Mouse (Mus musculus) CH12.LX (cell line): Measurements from ENCODE around the gene Zswim8. TPM values are rescaled to one million over a fixed set of nuclear protein-coding genes. Genes with fewer than 3 reads are reported as not detected.
"Not testable (repeated sequence)": the region's sequence is repeated elsewhere in the genome, so short reads cannot be mapped to it uniquely, and the experiment has no call there.

Experiments
- DNase-seq: peaks from one replicate; pipeline ENCODE4 v3.0.0-alpha.2; 2013; ENCODE audit errors: extremely low read depth
- H3K27ac ChIP-seq: 2 replicates; pipeline ENCODE4 v1.5.1; 2012; ENCODE audit warnings: low read depth, mild to moderate bottlenecking, control low read depth, moderate library complexity; ENCODE audit not compliant: insufficient read depth
- H3K27me3 ChIP-seq: replicated peaks from 2 replicates; pipeline ENCODE3; 2012; ENCODE audit warnings: inconsistent platforms
- H3K36me3 ChIP-seq, 2 experiments: replicated peaks in 1 of 2; 2 replicates each; pipeline versions ENCODE3 to v1.6.1; 2012; ENCODE audit warnings: inconsistent platforms in 1 of 2, low read length in 1 of 2, mild to moderate bottlenecking in 1 of 2, mixed read lengths in 1 of 2, moderate library complexity in 1 of 2; ENCODE audit not compliant: control insufficient read depth in 1 of 2, insufficient read depth in 1 of 2
- H3K4me1 ChIP-seq, 2 experiments: 2 replicates each; pipeline ENCODE4 v1.6.1; 2012; ENCODE audit warnings: inconsistent platforms in 1 of 2, moderate library complexity in 1 of 2; ENCODE audit not compliant: insufficient read depth in 2 of 2, control insufficient read depth in 1 of 2
- H3K4me2 ChIP-seq: 2 replicates; pipeline ENCODE4 v1.6.1; 2012; ENCODE audit warnings: low read depth, mild to moderate bottlenecking, control low read depth; ENCODE audit not compliant: poor library complexity, insufficient read depth, severe bottlenecking
- H3K4me3 ChIP-seq, 3 experiments: fragments of 150-350 bp in 1 of 3; sonication (generic) in 1 of 3; replicated peaks in 1 of 3; 2 replicates each; pipeline versions ENCODE3 to v1.5.1; 2011 to 2012; ENCODE audit warnings: low read depth in 2 of 3, low read length in 2 of 3, mild to moderate bottlenecking in 2 of 3, moderate library complexity in 2 of 3, control low read depth in 1 of 3, improper control_type of control experiment in 1 of 3, inconsistent platforms in 1 of 3, mixed read lengths in 1 of 3; ENCODE audit not compliant: poor library complexity in 1 of 3
- H3K79me2 ChIP-seq: replicated peaks from 2 replicates; pipeline ENCODE4 v1.6.1; 2012; ENCODE audit warnings: mild to moderate bottlenecking, moderate library complexity; ENCODE audit not compliant: control insufficient read depth, poor library complexity, insufficient read depth, severe bottlenecking; ENCODE audit errors: extremely low read depth
- H3K9ac ChIP-seq: 2 replicates; pipeline ENCODE4 v1.6.1; 2012; ENCODE audit warnings: low read depth, mild to moderate bottlenecking, control low read depth, moderate library complexity; ENCODE audit not compliant: insufficient read depth
- H3K9me3 ChIP-seq: replicated peaks from 2 replicates; pipeline ENCODE3; 2012; ENCODE audit warnings: low read length, inconsistent platforms, mixed read lengths
- BHLHE40 ChIP-seq: IDR thresholded peaks from 2 replicates; pipeline ENCODE4 v1.6.1; 2011; ENCODE audit warnings: mild to moderate bottlenecking, low read depth, low read length, improper control_type of control experiment
- CHD2 ChIP-seq: IDR thresholded peaks from 2 replicates; pipeline ENCODE4 v1.6.1; 2011; ENCODE audit warnings: low read length, improper control_type of control experiment
- E2F4 ChIP-seq: IDR thresholded peaks from 2 replicates; pipeline ENCODE4 v1.6.1; 2011; ENCODE audit warnings: low read depth, low read length, improper control_type of control experiment; ENCODE audit not compliant: insufficient replicate concordance
- HCFC1 ChIP-seq: IDR thresholded peaks from 2 replicates; pipeline ENCODE4 v1.6.1; 2012; ENCODE audit warnings: low read depth, mild to moderate bottlenecking, inconsistent platforms, low read length, improper control_type of control experiment
- JUND ChIP-seq: conservative IDR thresholded peaks from 2 replicates; pipeline ENCODE4 v1.6.1; 2011; ENCODE audit warnings: low read depth, low read length, improper control_type of control experiment
- KAT2A ChIP-seq: IDR thresholded peaks from 2 replicates; pipeline ENCODE4 v1.6.1; 2012; ENCODE audit warnings: low read length, improper control_type of control experiment, inconsistent platforms; ENCODE audit not compliant: insufficient replicate concordance
- MAFK ChIP-seq: IDR thresholded peaks from 2 replicates; pipeline ENCODE4 v1.6.1; 2011; ENCODE audit warnings: low read length, improper control_type of control experiment; ENCODE audit not compliant: insufficient replicate concordance
- MEF2A ChIP-seq: IDR thresholded peaks from 2 replicates; pipeline ENCODE4 v1.6.1; 2014; ENCODE audit warnings: low read depth, mild to moderate bottlenecking, inconsistent platforms, low read length, improper control_type of control experiment, borderline replicate concordance
- MXI1 ChIP-seq: IDR thresholded peaks from 2 replicates; pipeline ENCODE4 v1.6.1; 2011; ENCODE audit warnings: mild to moderate bottlenecking, low read depth, low read length, improper control_type of control experiment
- POLR2A ChIP-seq: IDR thresholded peaks from 2 replicates; pipeline ENCODE4 v1.6.1; 2011; ENCODE audit warnings: low read depth, mild to moderate bottlenecking, improper control_type of control experiment, low read length
- POLR2AphosphoS2 ChIP-seq: IDR thresholded peaks from 2 replicates; pipeline ENCODE4 v1.6.1; 2011; ENCODE audit warnings: low read depth, low read length, improper control_type of control experiment
- RCOR1 ChIP-seq: conservative IDR thresholded peaks from 2 replicates; pipeline ENCODE4 v1.6.1; 2012; ENCODE audit warnings: low read depth, mild to moderate bottlenecking, inconsistent platforms, low read length, improper control_type of control experiment
- SIN3A ChIP-seq: IDR thresholded peaks from 2 replicates; pipeline ENCODE4 v1.6.1; 2012; ENCODE audit warnings: low read length, improper control_type of control experiment, inconsistent platforms
- TBP ChIP-seq: conservative IDR thresholded peaks from 2 replicates; pipeline ENCODE4 v1.6.1; 2011; ENCODE audit warnings: low read depth, low read length, improper control_type of control experiment
- UBTF ChIP-seq: IDR thresholded peaks from 2 replicates; pipeline ENCODE4 v1.6.1; 2012; ENCODE audit warnings: low read depth, mild to moderate bottlenecking, inconsistent platforms, low read length, improper control_type of control experiment, moderate library complexity
- USF1 ChIP-seq: IDR thresholded peaks from 2 replicates; pipeline ENCODE4 v1.6.1; 2014; ENCODE audit warnings: low read depth, mild to moderate bottlenecking, inconsistent platforms, low read length, improper control_type of control experiment
- USF2 ChIP-seq: conservative IDR thresholded peaks from 2 replicates; pipeline ENCODE4 v1.6.1; 2011; ENCODE audit warnings: low read depth, low read length, improper control_type of control experiment
- dilution Hi-C: fragments of 300-500 bp; cut with MboI; formaldehyde crosslinking; loops from 2 replicates; pipeline ENCODE4 v1.14.3; 2020; ENCODE audit warnings: low sequenced_read_pairs; ENCODE audit not compliant: extremely low pct_unique_long_range_greater_than_20kb, extremely low pct_ligation_motif_present
- in situ Hi-C: fragments of 300-500 bp; cut with MboI; formaldehyde crosslinking; loops from 3 replicates; pipeline ENCODE4 v1.14.3; 2019; ENCODE audit warnings: low sequenced_read_pairs, low pct_ligation_motif_present, low pct_unique_long_range_greater_than_20kb, mixed read lengths
- polyA plus RNA-seq: library from polyadenylated mRNA; unstranded; fragments of >175 nt; gene quantifications from 2 replicates; pipeline ENCODE4 v1.2.1, GENCODE M21; 2012; ENCODE audit warnings: low read depth; ENCODE audit not compliant: insufficient read length
- total RNA-seq, 2 experiments: library from RNA; depleted of rRNA; stranded (reverse); fragments of 300-350 nt in 1 of 2; fragments of >200 nt in 1 of 2; gene quantifications; 2 replicates each; pipeline ENCODE4 v1.2.3; 2012 to 2014

Zswim8 gene
- total and polyA plus RNA-seq, 3 experiments = 9.5 to 39.6 (median 22.6) TPM

GRCm38 (mm10) chr14:20702741-20703381, 4.5 kb upstream of the Zswim8 start, which contains the start of gene Chchd1 (continued):
- peak; percentile 90 for TF ChIP-seq HCFC1
- no peak for TF ChIP-seq JUND
- peak; percentile 68; the same call in 1 of the 2 replicates for TF ChIP-seq POLR2AphosphoS2
- TF ChIP-seq TBP = peak; percentile 88
- TF ChIP-seq CHD2 = peak; percentile 50
- TF ChIP-seq RCOR1 = 0 out of 2 replicates have a peak, but pooled peaks have one; percentile 72
- TF ChIP-seq MEF2A = peak; percentile 68
- TF ChIP-seq MXI1 = peak; percentile 96
- TF ChIP-seq POLR2A = peak; percentile 94
- TF ChIP-seq KAT2A = peak; percentile 89; the same call in 1 of the 2 replicates

GRCm38 (mm10) chr14:20703461-20703860, 3.9 kb upstream of the Zswim8 start:
- H3K9me3 ChIP-seq, in situ Hi-C loops, H3K27ac ChIP-seq, dilution Hi-C loops, H3K27me3 ChIP-seq, DNase-seq: not testable (repeated sequence)
- Histone ChIP-seq H3K4me3 (peak overlapping the region; percentile 79 to 96 (median 94)), H3K4me1 (peaks cover 3 to 43% of the 10 kb centered on the region in 2 experiments; a peak in 3 of 4 replicates), H3K9ac (peak overlapping the region; percentile 75), H3K79me2 (peaks cover 59% of the 10 kb centered on the region), H3K4me2 (peak overlapping the region; percentile 79), H3K36me3 (peaks cover 9 to 33% of the 10 kb centered on the region in 2 experiments)

DNA sequence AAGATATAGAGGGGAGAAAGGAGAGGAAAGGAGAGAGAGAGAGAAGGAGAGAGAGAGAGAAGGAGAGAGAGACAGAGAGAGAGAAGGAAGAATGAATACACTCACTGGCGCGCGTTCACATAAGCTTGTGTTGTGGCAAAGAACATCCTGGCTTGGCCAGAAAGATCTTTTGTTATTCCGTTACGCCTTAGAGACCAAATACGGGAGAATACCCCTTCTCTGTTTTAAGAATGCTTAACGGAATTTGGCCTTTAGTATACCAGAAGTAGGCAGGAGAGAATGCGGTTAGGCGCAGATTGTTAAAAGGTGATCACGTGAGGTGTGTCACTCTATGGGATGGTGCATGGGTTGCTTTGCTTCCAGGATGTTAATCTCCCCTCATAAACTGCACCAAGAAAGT, 887 bp downstream of the Zswim8 start:
- H3K4me2 ChIP-seq = peak overlapping the region; percentile 64
- peak overlapping the region; percentile 83 for H3K9ac ChIP-seq
- no peaks in the 10 kb centered on the region for H3K27me3 ChIP-seq
- H3K36me3 ChIP-seq = peaks cover 36 to 53% of the 10 kb centered on the region in 2 experiments
- TF ChIP-seq SIN3A (peak; percentile 70; the same call in 1 of the 2 replicates), E2F4 (no peak), USF2 (peak; percentile 61), USF1 (peak; percentile 41; the same call in 1 of the 2 replicates), HCFC1 (no peak), BHLHE40 (peak; percentile 76), UBTF (0 out of 2 replicates have a peak, but pooled peaks have one; percentile 14), MAFK (no peak)
- H3K4me3 ChIP-seq = peak overlapping the region; percentile 81 to 87 (median 84)
- H3K4me1 ChIP-seq = peaks cover 0 to 33% of the 10 kb centered on the region in 2 experiments; a peak in 2 of 4 replicates
- in situ Hi-C loops (no loop called here), dilution Hi-C loops (no loop called here)
- peaks cover 15% of the 10 kb centered on the region for H3K79me2 ChIP-seq
- no peaks in the 10 kb centered on the region for H3K9me3 ChIP-seq
- DNase-seq = no peak
- no peak overlapping the region for H3K27ac ChIP-seq
